Mouse (Mus musculus) olfactory bulb, adult 2 months (tissue): ENCODE measurements at regions not wholly inside any gene's neighbourhood (a gene's known extent, or its start where the extent isn't known, plus 50 kb on each side); places are given as distances from the start of the nearest gene placed in this dataset.

Source experiments
- H3K27ac ChIP-seq: fragments of 200-500 bp; 2 replicates; pipeline ENCODE4 v1.5.1; 2012; ENCODE audit warnings: low read depth, low read length; ENCODE audit not compliant: insufficient read depth
- H3K4me1 ChIP-seq: fragments of 200-500 bp; 2 replicates; pipeline ENCODE4 v1.6.1; 2012; ENCODE audit warnings: low read length; ENCODE audit not compliant: control insufficient read depth, insufficient read depth
- H3K4me3 ChIP-seq: fragments of 200-500 bp; 2 replicates; pipeline ENCODE4 v1.5.1; 2012; ENCODE audit warnings: mild to moderate bottlenecking, low read depth, low read length, moderate library complexity; ENCODE audit not compliant: insufficient read depth
- CTCF ChIP-seq: fragments of 200-500 bp; IDR thresholded peaks from 2 replicates; pipeline ENCODE4 v1.5.1; 2012; ENCODE audit warnings: low read depth, mild to moderate bottlenecking, low read length, moderate library complexity; ENCODE audit not compliant: insufficient read depth
- POLR2A ChIP-seq: fragments of 200-500 bp; IDR thresholded peaks from 2 replicates; pipeline ENCODE4 v1.6.1; 2012; ENCODE audit warnings: mild to moderate bottlenecking, low read depth, low read length, moderate library complexity; ENCODE audit not compliant: insufficient read depth
- WGBS: fragments of 180-500 bp; shearing (Covaris S2); methylation state at CpG from one replicate; pipeline ENCODE4 v1.1.7; 2018; 5-methylcytosine and 5-hydroxymethylcytosine counted together

DNA sequence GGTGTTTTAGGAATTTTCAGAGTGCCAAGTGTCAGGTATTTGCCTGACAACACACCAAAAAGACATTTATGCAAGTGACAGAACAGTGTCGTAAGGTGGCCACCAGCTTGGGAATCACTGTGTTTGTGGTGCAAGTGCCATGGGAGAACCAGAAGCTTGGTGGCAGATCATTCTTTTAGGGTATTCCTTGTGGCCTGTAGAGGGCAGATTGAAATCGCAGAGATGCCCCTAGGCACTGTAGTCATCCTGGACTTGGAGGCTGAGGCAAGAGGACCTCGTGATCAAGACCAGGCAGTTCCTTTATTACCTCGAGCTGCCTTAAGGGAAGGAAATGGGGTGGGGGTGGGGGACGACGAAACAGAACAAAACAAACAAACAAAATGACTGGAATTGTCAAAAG lies 196.8 kb downstream of the Gm5426 start:
- no peak overlapping the region for H3K27ac ChIP-seq
- TF ChIP-seq POLR2A, result no peak
- 86% methylated on average over 6 of the region's 6 CpGs for WGBS

DNA sequence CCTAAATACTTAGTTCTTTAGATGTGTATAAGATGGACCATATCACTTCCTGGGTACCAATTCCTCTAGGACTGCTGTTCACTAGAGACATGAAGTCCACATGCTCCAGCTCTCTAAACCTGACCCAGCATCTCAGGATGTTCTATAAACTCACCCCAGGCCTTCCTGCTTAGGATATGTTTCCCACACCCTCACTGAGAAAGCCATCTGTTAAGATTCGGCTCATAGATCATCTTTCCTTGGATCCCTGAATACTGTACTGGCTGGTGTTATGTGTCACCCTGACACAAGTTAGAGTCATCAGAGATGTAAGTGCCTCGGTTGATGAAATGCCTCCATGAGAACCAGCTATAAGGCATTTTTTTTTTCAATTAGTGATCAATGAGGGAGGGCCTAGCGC lies 199.9 kb downstream of the Gm5426 start:
- Histone ChIP-seq H3K27ac (no peak overlapping the region), H3K4me3 (no peak overlapping the region), H3K4me1 (peaks cover 4% of the 10 kb centered on the region; the same call in 1 of the 2 replicates)
- no peak for TF ChIP-seq POLR2A
- TF ChIP-seq CTCF, result no peak
- WGBS, result 93% methylated on average over 3 of the region's 3 CpGs

More for the DNA sequence above, 196.8 kb downstream of the Gm5426 start:
- Histone ChIP-seq H3K4me3 (no peak overlapping the region), H3K4me1 (peaks cover 4% of the 10 kb centered on the region; the same call in 1 of the 2 replicates)

DNA sequence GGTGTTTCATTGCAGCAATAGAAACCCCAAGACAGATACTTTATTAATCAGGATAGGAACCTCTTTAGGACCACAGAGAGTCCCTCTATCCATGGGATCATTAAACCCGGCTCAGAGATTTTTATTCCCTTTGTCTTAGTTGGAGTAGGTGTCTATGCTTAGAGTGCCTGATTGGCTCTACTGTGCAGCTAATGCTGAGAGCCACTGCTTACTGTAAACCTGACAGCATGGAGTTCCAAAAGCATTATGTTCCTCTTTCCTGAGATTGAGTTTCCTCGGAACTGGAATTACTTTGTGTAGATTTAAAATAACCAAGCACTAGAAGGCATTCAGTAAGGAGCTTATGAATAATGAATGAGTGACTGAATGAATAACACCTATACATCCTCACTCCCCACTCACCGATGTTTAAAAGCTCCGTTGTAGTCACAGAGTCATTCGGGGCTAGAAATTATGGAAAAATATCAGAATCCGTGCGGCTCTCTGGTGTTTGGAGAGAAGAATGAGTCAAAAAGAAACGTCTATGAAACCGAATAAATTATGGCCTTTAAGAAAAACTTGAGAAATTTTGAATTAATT lies 200.8 kb downstream of the Gm5426 start:
- Histone ChIP-seq H3K27ac (no peak overlapping the region), H3K4me3 (no peak overlapping the region), H3K4me1 (peaks cover 4% of the 10 kb centered on the region; the same call in 1 of the 2 replicates)
- 47% methylated on average over 9 of the region's 9 CpGs for WGBS
- TF ChIP-seq POLR2A (no peak), CTCF (no peak)

DNA sequence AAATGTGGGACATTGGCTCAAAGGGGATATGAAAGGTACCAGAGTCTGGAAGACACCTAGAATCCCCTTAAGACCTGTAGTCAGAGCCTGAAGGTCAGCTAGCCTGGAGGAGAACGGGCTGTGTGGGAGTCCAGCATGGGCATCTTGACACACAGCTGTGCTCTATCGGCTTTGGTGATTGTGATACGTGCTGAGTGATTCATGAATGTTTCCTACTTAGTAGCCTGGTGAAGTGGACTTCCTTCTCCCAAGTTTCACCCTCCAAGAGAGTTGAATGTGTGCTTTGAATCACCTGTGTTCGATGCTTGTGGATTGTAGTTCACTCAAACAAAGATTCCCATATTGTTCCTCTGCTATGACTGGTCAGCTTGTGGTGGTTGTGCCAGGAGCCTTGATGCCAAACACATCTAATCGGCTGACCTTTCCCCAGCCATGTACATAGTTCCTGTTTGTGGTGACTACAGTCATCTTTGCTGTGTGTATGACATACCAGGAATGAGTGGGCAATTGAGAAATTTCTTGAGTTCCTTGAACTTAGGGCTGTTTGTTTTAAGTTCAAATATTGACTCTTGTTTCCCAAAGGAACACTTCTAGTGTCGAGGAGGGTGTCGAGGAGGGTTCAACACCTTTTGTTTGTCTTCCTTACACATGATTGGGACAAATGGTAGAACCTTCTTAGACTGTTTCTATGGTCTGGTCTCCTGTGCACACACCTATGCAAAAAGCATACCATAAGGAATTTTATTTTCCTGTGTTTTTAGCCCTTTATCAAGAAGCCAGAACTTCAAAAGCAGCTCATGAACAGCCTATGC lies 201.6 kb downstream of the Gm5426 start:
- no peak for TF ChIP-seq CTCF
- no peak for TF ChIP-seq POLR2A
- H3K4me1 ChIP-seq, result peaks cover 4% of the 10 kb centered on the region; the same call in 1 of the 2 replicates
- WGBS, result 90% methylated on average over 7 of the region's 7 CpGs
- H3K4me3 ChIP-seq, result no peak overlapping the region
- H3K27ac ChIP-seq, result no peak overlapping the region

DNA sequence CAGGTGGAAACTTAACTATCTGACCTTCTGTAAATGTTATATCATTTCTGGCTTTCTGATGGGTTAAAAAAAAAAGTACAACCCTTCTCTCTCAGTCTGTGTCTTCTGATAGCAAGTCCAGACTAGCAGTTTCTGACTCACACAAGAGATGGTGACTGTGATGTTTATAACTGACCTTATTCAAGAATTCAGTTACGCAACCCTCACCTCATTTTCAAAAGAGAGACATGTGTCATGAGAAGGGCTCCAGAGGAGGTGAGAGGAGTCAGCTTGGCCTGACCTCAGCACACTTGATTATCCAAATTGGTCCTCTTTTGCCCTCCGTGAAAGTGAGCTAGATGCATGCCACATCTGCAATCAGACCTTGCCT lies 202.2 kb downstream of the Gm5426 start:
- H3K27ac ChIP-seq, result no peak overlapping the region
- peaks cover 4% of the 10 kb centered on the region; the same call in 1 of the 2 replicates for H3K4me1 ChIP-seq
- no peak overlapping the region for H3K4me3 ChIP-seq
- TF ChIP-seq POLR2A (no peak), CTCF (no peak)
- WGBS, result 97% methylated on average over 2 of the region's 2 CpGs

DNA sequence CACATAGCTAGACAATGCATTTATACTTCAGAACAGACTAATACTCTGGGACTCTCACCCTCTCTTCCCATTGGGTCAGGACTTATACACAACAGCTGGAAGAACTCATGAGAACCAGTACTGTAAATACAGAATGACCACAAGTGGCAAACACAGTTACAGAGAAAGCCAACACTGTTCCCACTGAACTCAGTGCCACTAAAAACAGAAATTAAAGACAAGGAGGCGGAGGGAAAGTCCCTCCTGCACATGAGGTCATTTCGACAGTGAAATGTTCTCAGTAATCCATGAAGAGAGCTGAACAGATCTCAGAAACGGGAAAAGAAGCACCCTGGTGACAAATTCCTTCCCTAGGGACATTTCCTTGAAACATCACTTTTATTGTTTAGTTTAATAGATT lies 206.1 kb downstream of the Gm5426 start:
- TF ChIP-seq CTCF (no peak), POLR2A (no peak)
- 67% methylated on average over 3 of the region's 3 CpGs for WGBS

DNA sequence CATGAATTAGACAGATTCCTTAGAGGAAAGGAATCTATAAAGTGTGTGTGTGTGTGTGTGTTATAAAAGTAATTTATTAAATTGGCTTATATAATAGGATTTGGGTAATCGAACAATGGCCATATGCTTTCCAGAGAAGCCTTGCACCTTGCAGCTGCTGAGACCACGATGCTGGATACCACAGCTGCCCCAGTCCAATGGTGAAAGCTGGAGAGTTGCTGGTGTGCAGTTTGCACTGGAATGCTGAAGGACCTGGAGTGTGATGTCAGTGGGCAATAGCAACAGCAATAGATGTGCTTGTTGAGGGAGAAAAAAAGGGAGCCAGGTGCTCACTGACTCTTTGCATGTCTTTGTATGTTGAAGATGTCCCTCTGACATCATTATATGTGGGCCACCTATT lies 207.3 kb downstream of the Gm5426 start:
- Histone ChIP-seq H3K4me3 (no peak overlapping the region), H3K27ac (no peak overlapping the region), H3K4me1 (no peaks in the 10 kb centered on the region)
- TF ChIP-seq CTCF, result no peak
- TF ChIP-seq POLR2A, result no peak
- WGBS, result 95% methylated on average over 2 of the region's 2 CpGs

More for the DNA sequence above, 206.1 kb downstream of the Gm5426 start:
- Histone ChIP-seq H3K4me1 (no peaks in the 10 kb centered on the region), H3K4me3 (no peak overlapping the region), H3K27ac (no peak overlapping the region)

DNA sequence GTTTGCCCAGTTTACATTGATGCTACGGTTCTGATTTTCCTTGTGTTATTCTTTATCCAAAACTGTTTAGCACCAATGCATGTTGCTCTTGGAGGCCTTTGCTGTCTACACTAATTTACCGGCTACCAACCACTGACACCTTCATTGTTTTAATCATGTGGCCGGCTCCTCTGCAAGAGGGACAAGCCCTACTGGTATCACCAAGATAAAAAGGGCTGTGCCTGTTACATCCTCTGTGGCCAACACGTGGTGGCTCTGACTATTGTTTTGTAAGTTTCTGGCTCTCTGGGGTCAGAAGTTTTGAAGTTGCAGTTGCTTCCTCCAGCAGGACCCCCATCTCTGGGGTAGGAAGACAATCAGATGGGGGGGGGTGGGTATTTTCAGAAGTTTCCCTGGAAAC lies 214.3 kb downstream of the Gm5426 start:
- WGBS, result 91% methylated on average over 4 of the region's 4 CpGs
- H3K4me3 ChIP-seq, result no peak overlapping the region

DNA sequence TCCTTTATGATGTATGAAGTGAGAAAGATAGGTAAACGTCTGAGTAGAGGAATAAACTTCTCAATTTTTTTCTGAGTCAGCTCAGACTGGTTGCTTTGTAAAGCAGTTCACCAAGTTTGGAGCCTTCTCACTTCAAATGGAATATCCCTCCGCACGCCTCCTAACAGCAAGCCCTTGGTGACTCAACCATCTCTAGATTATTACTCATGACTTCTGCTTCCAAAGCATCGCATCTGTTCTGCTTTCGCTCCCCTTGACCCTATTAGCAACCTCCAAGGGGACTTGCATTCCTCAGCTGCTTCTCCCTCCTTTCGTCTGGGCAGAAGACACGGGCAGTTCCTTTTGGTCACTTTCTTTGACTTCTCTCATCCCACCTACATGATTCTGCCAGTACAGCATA lies 214.9 kb downstream of the Gm5426 start:
- no peaks in the 10 kb centered on the region for H3K4me1 ChIP-seq
- no peak for TF ChIP-seq CTCF
- no peak for TF ChIP-seq POLR2A
- 79% methylated on average over 7 of the region's 7 CpGs for WGBS
- H3K27ac ChIP-seq, result no peak overlapping the region
- H3K4me3 ChIP-seq, result no peak overlapping the region

More for the DNA sequence above, 214.3 kb downstream of the Gm5426 start:
- Histone ChIP-seq H3K4me1 (no peaks in the 10 kb centered on the region), H3K27ac (no peak overlapping the region)
- TF ChIP-seq CTCF, result no peak
- TF ChIP-seq POLR2A, result no peak
